Comparison of ENCODE assay signal across 9 mouse cellular contexts in genomic region chr11:103232966-103233365, GRCm38 (mm10). TPM values are rescaled to one million over a fixed set of nuclear protein-coding genes. Genes with fewer than 3 reads are reported as not detected.
DNase-seq lines count a peak whose midpoint lies in the region; ATAC-seq and TF ChIP-seq lines count a peak whose summit lies in the region.
"Had no signal": no experiment of that assay in that cellular context is flagged by ENCODE, and none has a peak within 500 bp of the region (broad histone marks: within the 10 kb centered on the region; RNA-seq: fewer than 3 reads in every experiment).

No protein-coding gene starts in this region.

- no peak for TF ChIP-seq POLR2A in olfactory bulb, adult 2 months (IDR thresholded peaks at IDR 0.05; ENCODE audit: insufficient read depth, low read depth, low read length)

- H3K36me3 ChIP-seq in intestine, postnatal 0 days (ENCODE audit: control insufficient read depth, insufficient read depth) = peaks cover 32% of the 10 kb centered on the region
- peaks cover 10% of the 10 kb centered on the region for H3K36me3 ChIP-seq in intestine, embryonic 15.5 days
- peaks cover 25% of the 10 kb centered on the region for H3K36me3 ChIP-seq in hindbrain, postnatal 0 days (ENCODE audit: insufficient read depth, low read length)

- no peak for ATAC-seq in intestine, postnatal 0 days
- ATAC-seq in intestine, embryonic 15.5 days = no peak
- no peak for ATAC-seq in hindbrain, postnatal 0 days

- DNase-seq in adrenal gland, adult 2 months = peak; percentile 86
- DNase-seq in embryo, embryonic 9.5 days (ENCODE audit: extremely low spot score) = peak; percentile 68
- peak; percentile 88 for DNase-seq in hindbrain, postnatal 0 days (ENCODE audit: low spot score)
- DNase-seq in left cerebral cortex, postnatal 4 days = peak; percentile 91
- peak; percentile 65 to 89 for DNase-seq in thymus, postnatal 10 days (ENCODE audit: low spot score in 2 of 2)

- no peaks in the 10 kb centered on the region for H3K9me3 ChIP-seq in intestine, postnatal 0 days (ENCODE audit: control insufficient read depth)
- no peaks in the 10 kb centered on the region for H3K9me3 ChIP-seq in intestine, embryonic 15.5 days
- no peaks in the 10 kb centered on the region for H3K9me3 ChIP-seq in hindbrain, postnatal 0 days (ENCODE audit: low read length)

- no peak overlapping the region for H3K9ac ChIP-seq in intestine, postnatal 0 days (ENCODE audit: low read depth, low read length)
- H3K9ac ChIP-seq in intestine, embryonic 15.5 days = no peak overlapping the region
- no peak overlapping the region for H3K9ac ChIP-seq in hindbrain, postnatal 0 days (replicated peaks; ENCODE audit: low read length)
- H3K9ac ChIP-seq: embryonic facial prominence, embryonic 13.5 days had no signal

- H3K27ac ChIP-seq in intestine, postnatal 0 days (ENCODE audit: low read depth, low read length) = no peak overlapping the region
- H3K27ac ChIP-seq in intestine, embryonic 15.5 days = no peak overlapping the region
- no peak overlapping the region for H3K27ac ChIP-seq in hindbrain, postnatal 0 days
- H3K27ac ChIP-seq in olfactory bulb, adult 2 months (ENCODE audit: insufficient read depth, low read depth, low read length) = no peak overlapping the region
- H3K27ac ChIP-seq: embryonic facial prominence, embryonic 13.5 days had no signal

- TF ChIP-seq CTCF in intestine, postnatal 0 days (IDR thresholded peaks at IDR 0.05; ENCODE audit: low read depth) = peak; percentile 90
- peak; percentile 91 for TF ChIP-seq CTCF in hindbrain, postnatal 0 days (IDR thresholded peaks at IDR 0.05; ENCODE audit: low read depth)
- TF ChIP-seq CTCF in olfactory bulb, adult 2 months (IDR thresholded peaks at IDR 0.05; ENCODE audit: insufficient read depth, low read depth, low read length) = peak; percentile 80

- H3K4me1 ChIP-seq in intestine, postnatal 0 days (replicated peaks; ENCODE audit: control insufficient read depth, insufficient read depth, low read length) = no peaks in the 10 kb centered on the region
- H3K4me1 ChIP-seq in intestine, embryonic 15.5 days (replicated peaks) = peaks cover 6% of the 10 kb centered on the region; the same call in 1 of the 2 replicates
- H3K4me1 ChIP-seq in hindbrain, postnatal 0 days (ENCODE audit: insufficient read depth, low read length) = no peaks in the 10 kb centered on the region
- H3K4me1 ChIP-seq in olfactory bulb, adult 2 months (ENCODE audit: control insufficient read depth, insufficient read depth, low read length) = peaks cover 6% of the 10 kb centered on the region

- H3K4me2 ChIP-seq in intestine, postnatal 0 days (replicated peaks; ENCODE audit: low read depth) = no peak overlapping the region
- no peak overlapping the region for H3K4me2 ChIP-seq in intestine, embryonic 15.5 days (replicated peaks)
- H3K4me2 ChIP-seq in hindbrain, postnatal 0 days (ENCODE audit: low read depth, low read length) = no peak overlapping the region
- H3K4me2 ChIP-seq: embryonic facial prominence, embryonic 13.5 days had no signal

- no peak overlapping the region for H3K4me3 ChIP-seq in intestine, postnatal 0 days (ENCODE audit: low read depth, low read length)
- no peak overlapping the region for H3K4me3 ChIP-seq in intestine, embryonic 15.5 days (replicated peaks)
- H3K4me3 ChIP-seq in hindbrain, postnatal 0 days (ENCODE audit: low read length) = no peak overlapping the region
- H3K4me3 ChIP-seq in olfactory bulb, adult 2 months (ENCODE audit: insufficient read depth, low read depth, low read length) = no peak overlapping the region
- H3K4me3 ChIP-seq: embryonic facial prominence, embryonic 13.5 days had no signal

- intact Hi-C loops in left cerebral cortex, postnatal 4 days (cut with DNase I) = loop anchor here (10.0 kb wide), 1 partner anchor 92 kb away; no protein-coding TSS in a partner anchor

- H3K27me3 ChIP-seq in intestine, postnatal 0 days (replicated peaks; ENCODE audit: control insufficient read depth, insufficient read depth, low read length) = no peaks in the 10 kb centered on the region
- H3K27me3 ChIP-seq in intestine, embryonic 15.5 days (replicated peaks) = no peaks in the 10 kb centered on the region
- no peaks in the 10 kb centered on the region for H3K27me3 ChIP-seq in hindbrain, postnatal 0 days (ENCODE audit: insufficient read depth, low read length)
- H3K27me3 ChIP-seq: embryonic facial prominence, embryonic 13.5 days had no signal

- WGBS in intestine, postnatal 0 days = 29% methylated on average over 7 of the region's 7 CpGs
- WGBS in intestine, embryonic 15.5 days = 38% methylated on average over 7 of the region's 7 CpGs
- WGBS in hindbrain, postnatal 0 days = 28% methylated on average over 7 of the region's 7 CpGs
- 24% methylated on average over 7 of the region's 7 CpGs for WGBS in olfactory bulb, adult 2 months

RNA-seq across cellular contexts. Expression of gene Spata32, which starts 14.7 kb away (rescaled TPM):
- not detected in 2 replicates for polyA plus RNA-seq in intestine, postnatal 0 days (2015; fragmentation: Nextera tagmentation; extraction: Ambion mirVana)
- not detected in 2 replicates for polyA plus RNA-seq in intestine, embryonic 15.5 days (2015; fragmentation: Nextera tagmentation; extraction: Ambion mirVana)
- total RNA-seq in adrenal gland, adult 2 months (2021) = not detected
- not detected in 2 replicates for polyA plus RNA-seq in adrenal gland, adult 2 months (2012; rRNA removed)
- 1.4 and 1.5 TPM in 2 replicates for total RNA-seq in hindbrain, postnatal 0 days (2014; rRNA removed)
- 1.6 TPM in 2 replicates for polyA plus RNA-seq in hindbrain, postnatal 0 days (2015; fragmentation: Nextera tagmentation; extraction: Ambion mirVana)
- 1 to 10 TPM; 1.4 to 2.0 TPM for total RNA-seq in left cerebral cortex, postnatal 4 days (2021)
- polyA plus RNA-seq in olfactory bulb, adult 2 months (2012; ENCODE audit: insufficient read depth, insufficient read length, low replicate concordance, missing spikeins) = not detected in 2 replicates
- polyA plus RNA-seq: embryonic facial prominence, embryonic 13.5 days had no signal

RNA-seq across cellular contexts. Expression of gene 1700023F06Rik, which starts 24.6 kb away (rescaled TPM):
- 0.35 and 0.77 TPM in 2 replicates for polyA plus RNA-seq in intestine, postnatal 0 days (2015; fragmentation: Nextera tagmentation; extraction: Ambion mirVana)
- 0.73 and 1.0 TPM in 2 replicates for polyA plus RNA-seq in intestine, embryonic 15.5 days (2015; fragmentation: Nextera tagmentation; extraction: Ambion mirVana)
- under 1 TPM; 0.45 to 0.52 TPM for total RNA-seq in adrenal gland, adult 2 months (2021)
- 1.4 and 2.1 TPM in 2 replicates for polyA plus RNA-seq in adrenal gland, adult 2 months (2012; rRNA removed)
- not detected in 2 replicates for total RNA-seq in hindbrain, postnatal 0 days (2014; rRNA removed)
- polyA plus RNA-seq in hindbrain, postnatal 0 days (2015; fragmentation: Nextera tagmentation; extraction: Ambion mirVana) = 3.7 and 4.7 TPM in 2 replicates
- 1 to 10 TPM; 1.5 to 2.0 TPM for total RNA-seq in left cerebral cortex, postnatal 4 days (2021)
- polyA plus RNA-seq in olfactory bulb, adult 2 months (2012; ENCODE audit: insufficient read depth, insufficient read length, low replicate concordance, missing spikeins) = not detected in 2 replicates

RNA-seq across cellular contexts. Expression of gene Map3k14, which starts 34.3 kb away (rescaled TPM):
- 1.6 TPM in 2 replicates for polyA plus RNA-seq in intestine, postnatal 0 days (2015; fragmentation: Nextera tagmentation; extraction: Ambion mirVana)
- polyA plus RNA-seq in intestine, embryonic 15.5 days (2015; fragmentation: Nextera tagmentation; extraction: Ambion mirVana) = 2.9 and 3.6 TPM in 2 replicates
- total RNA-seq in adrenal gland, adult 2 months (2021) = 1 to 10 TPM; 5.3 to 9.7 TPM
- polyA plus RNA-seq in adrenal gland, adult 2 months (2012; rRNA removed) = 12.6 and 18.2 TPM in 2 replicates
- total RNA-seq in hindbrain, postnatal 0 days (2014; rRNA removed) = 6.7 and 9.3 TPM in 2 replicates
- 1.2 and 1.5 TPM in 2 replicates for polyA plus RNA-seq in hindbrain, postnatal 0 days (2015; fragmentation: Nextera tagmentation; extraction: Ambion mirVana)
- total RNA-seq in left cerebral cortex, postnatal 4 days (2021) = 1 to 10 TPM; 3.7 to 4.3 TPM
- not detected in 2 replicates for polyA plus RNA-seq in olfactory bulb, adult 2 months (2012; ENCODE audit: insufficient read depth, insufficient read length, low replicate concordance, missing spikeins)
